Mouse (Mus musculus) lung, embryonic 15.5 days (tissue): ENCODE results near the gene Scfd2. TPM values are rescaled to one million over a fixed set of nuclear protein-coding genes. Genes with fewer than 3 reads are reported as not detected.

ENCODE experiments used
- ATAC-seq: fragments of 200-750 bp; cut with Nextera tagmentation; 2 replicates; pipeline ENCODE4 v1.8.0; 2017; ENCODE audit warnings: moderate number of reproducible peaks, borderline replicate concordance; ENCODE audit not compliant: low FRiP score, low TSS enrichment; ENCODE audit errors: extremely low read depth
- H3K27ac ChIP-seq: fragments of 300-500 bp; sonication (generic); 2 replicates; pipeline ENCODE4 v1.5.1; 2015; ENCODE audit warnings: moderate library complexity, mild to moderate bottlenecking, inconsistent platforms
- H3K27me3 ChIP-seq: fragments of 300-500 bp; sonication (generic); 2 replicates; pipeline ENCODE4 v1.6.1; 2015; ENCODE audit warnings: inconsistent platforms
- H3K36me3 ChIP-seq: fragments of 300-500 bp; sonication (generic); 2 replicates; pipeline ENCODE4 v1.6.1; 2015; ENCODE audit warnings: inconsistent platforms
- H3K4me1 ChIP-seq: fragments of 300-500 bp; sonication (generic); 2 replicates; pipeline ENCODE4 v1.6.1; 2015; ENCODE audit warnings: inconsistent platforms
- H3K4me2 ChIP-seq: fragments of 300-500 bp; sonication (generic); 2 replicates; pipeline ENCODE4 v1.6.1; 2015; ENCODE audit warnings: inconsistent platforms, mild to moderate bottlenecking, moderate library complexity
- H3K4me3 ChIP-seq: fragments of 300-500 bp; sonication (generic); 2 replicates; pipeline ENCODE4 v1.5.1; 2015; ENCODE audit warnings: mild to moderate bottlenecking, inconsistent platforms
- H3K9ac ChIP-seq: fragments of 300-500 bp; sonication (generic); 2 replicates; pipeline ENCODE4 v1.6.1; 2015; ENCODE audit warnings: inconsistent platforms
- H3K9me3 ChIP-seq: fragments of 300-500 bp; sonication (generic); 2 replicates; pipeline ENCODE4 v1.6.1; 2016; ENCODE audit warnings: inconsistent platforms
- WGBS: fragments of 180-500 bp; shearing (Covaris S2); methylation state at CpG from one replicate; pipeline ENCODE4 v1.1.7; 2015; 5-methylcytosine and 5-hydroxymethylcytosine counted together
- polyA plus RNA-seq: library from polyadenylated mRNA; unstranded; fragments of >200 nt; fragmentation: Nextera tagmentation; extraction: Ambion mirVana; gene quantifications from 2 replicates; pipeline ENCODE4 v1.2.1, GENCODE M21; 2015

The Scfd2 gene
- polyA plus RNA-seq, 1 experiment from 2014 or later, result 18.4 TPM

GRCm38 (mm10) chr5:74455510-74456269, 75.9 kb downstream of the Scfd2 start:
- Histone ChIP-seq H3K9me3 (no peaks in the 10 kb centered on the region), H3K27me3 (no peaks in the 10 kb centered on the region), H3K4me1 (0 out of 2 replicates have a peak, but pooled peaks cover 2% of the 10 kb centered on the region), H3K4me3 (no peak overlapping the region), H3K4me2 (no peak overlapping the region), H3K9ac (no peak overlapping the region), H3K36me3 (no peaks in the 10 kb centered on the region), H3K27ac (no peak overlapping the region)
- 74% methylated on average over 6 of the region's 6 CpGs for WGBS
- ATAC-seq, result no peak

GRCm38 (mm10) chr5:74455094-74455493, 76.5 kb downstream of the Scfd2 start:
- H3K4me3 ChIP-seq, result no peak overlapping the region
- H3K4me1 ChIP-seq, result 0 out of 2 replicates have a peak, but pooled peaks cover 6% of the 10 kb centered on the region
- no peaks in the 10 kb centered on the region for H3K9me3 ChIP-seq
- no peaks in the 10 kb centered on the region for H3K27me3 ChIP-seq
- no peak for ATAC-seq
- no peak overlapping the region for H3K4me2 ChIP-seq
- no peaks in the 10 kb centered on the region for H3K36me3 ChIP-seq
- no peak overlapping the region for H3K9ac ChIP-seq
- WGBS, result 83% methylated on average over 9 of the region's 9 CpGs
- H3K27ac ChIP-seq, result no peak overlapping the region

- Histone ChIP-seq H3K36me3 (no peaks in the 10 kb centered on the region), H3K9me3 (no peaks in the 10 kb centered on the region), H3K9ac (no peak overlapping the region), H3K4me1 (0 out of 2 replicates have a peak, but pooled peaks cover 6% of the 10 kb centered on the region), H3K27ac (no peak overlapping the region), H3K27me3 (no peaks in the 10 kb centered on the region), H3K4me3 (no peak overlapping the region), H3K4me2 (no peak overlapping the region)
- ATAC-seq, result no peak
- 25% methylated on average over 5 of the region's 5 CpGs for WGBS
These were observed 80.6 kb downstream of the Scfd2 start for GRCm38 (mm10) chr5:74450977-74451376.

- Histone ChIP-seq H3K4me3 (no peak overlapping the region), H3K36me3 (no peaks in the 10 kb centered on the region), H3K9me3 (no peaks in the 10 kb centered on the region), H3K9ac (no peak overlapping the region), H3K27me3 (no peaks in the 10 kb centered on the region), H3K4me1 (0 out of 2 replicates have a peak, but pooled peaks cover 6% of the 10 kb centered on the region), H3K4me2 (no peak overlapping the region), H3K27ac (no peak overlapping the region)
- 66% methylated on average over 10 of the region's 10 CpGs for WGBS
- ATAC-seq, result no peak
These were observed 83.8 kb downstream of the Scfd2 start for GRCm38 (mm10) chr5:74447517-74448334.

GRCm38 (mm10) chr5:74445861-74446260, 85.7 kb downstream of the Scfd2 start:
- 57% methylated on average over 3 of the region's 3 CpGs for WGBS
- no peak overlapping the region for H3K4me2 ChIP-seq
- no peak for ATAC-seq

GRCm38 (mm10) chr5:74438353-74438752, 93.2 kb downstream of the Scfd2 start:
- no peak overlapping the region for H3K4me3 ChIP-seq
- no peaks in the 10 kb centered on the region for H3K4me1 ChIP-seq
- H3K9me3 ChIP-seq, result no peaks in the 10 kb centered on the region
- no peak overlapping the region for H3K4me2 ChIP-seq
- no peaks in the 10 kb centered on the region for H3K27me3 ChIP-seq
- H3K36me3 ChIP-seq, result no peaks in the 10 kb centered on the region
- no peak overlapping the region for H3K9ac ChIP-seq
- H3K27ac ChIP-seq, result no peak overlapping the region
- ATAC-seq, result no peak
- WGBS, result 82% methylated on average over 8 of the region's 8 CpGs

More at GRCm38 (mm10) chr5:74445861-74446260, 85.7 kb downstream of the Scfd2 start:
- no peak overlapping the region for H3K27ac ChIP-seq
- no peak overlapping the region for H3K4me3 ChIP-seq
- no peaks in the 10 kb centered on the region for H3K27me3 ChIP-seq
- no peaks in the 10 kb centered on the region for H3K36me3 ChIP-seq
- H3K9me3 ChIP-seq, result no peaks in the 10 kb centered on the region
- no peak overlapping the region for H3K9ac ChIP-seq
- H3K4me1 ChIP-seq, result 0 out of 2 replicates have a peak, but pooled peaks cover 6% of the 10 kb centered on the region

DNA sequence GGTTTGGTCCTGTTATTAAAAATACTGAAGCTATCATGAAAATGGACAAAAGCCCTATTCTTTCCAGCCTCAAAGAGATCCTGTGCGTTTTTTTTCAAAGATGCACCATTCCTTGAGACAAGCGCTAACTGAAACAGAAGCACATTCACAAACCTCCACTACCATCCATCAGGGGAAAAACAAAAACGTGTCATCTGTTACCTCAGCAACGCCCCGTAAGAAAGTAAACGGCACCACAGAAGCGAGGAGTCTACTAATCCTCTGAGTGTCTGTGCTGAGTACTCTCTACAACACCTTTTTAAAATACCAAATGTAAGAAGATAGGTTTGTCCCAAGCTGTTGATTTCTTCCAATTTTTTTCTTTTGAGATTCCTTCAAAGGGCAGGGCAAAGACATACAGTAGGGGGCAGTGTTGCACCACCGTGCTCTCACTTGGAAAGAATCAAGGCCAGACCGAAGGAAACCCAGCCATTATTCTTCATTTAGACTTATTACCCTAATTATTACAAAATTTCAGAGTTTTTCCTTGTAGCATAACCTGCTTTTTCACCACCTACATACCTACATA, 97.9 kb downstream of the Scfd2 start:
- H3K9ac ChIP-seq, result no peak overlapping the region
- no peak overlapping the region; the same call in 1 of the 2 replicates for H3K4me3 ChIP-seq
- no peak overlapping the region for H3K27ac ChIP-seq
- H3K4me2 ChIP-seq, result peak overlapping the region; percentile 46
- H3K4me1 ChIP-seq, result peaks cover 6% of the 10 kb centered on the region
- no peaks in the 10 kb centered on the region for H3K36me3 ChIP-seq
- H3K9me3 ChIP-seq, result no peaks in the 10 kb centered on the region
- 8% methylated on average over 9 of the region's 9 CpGs for WGBS
- no peaks in the 10 kb centered on the region for H3K27me3 ChIP-seq
- ATAC-seq, result no peak

DNA sequence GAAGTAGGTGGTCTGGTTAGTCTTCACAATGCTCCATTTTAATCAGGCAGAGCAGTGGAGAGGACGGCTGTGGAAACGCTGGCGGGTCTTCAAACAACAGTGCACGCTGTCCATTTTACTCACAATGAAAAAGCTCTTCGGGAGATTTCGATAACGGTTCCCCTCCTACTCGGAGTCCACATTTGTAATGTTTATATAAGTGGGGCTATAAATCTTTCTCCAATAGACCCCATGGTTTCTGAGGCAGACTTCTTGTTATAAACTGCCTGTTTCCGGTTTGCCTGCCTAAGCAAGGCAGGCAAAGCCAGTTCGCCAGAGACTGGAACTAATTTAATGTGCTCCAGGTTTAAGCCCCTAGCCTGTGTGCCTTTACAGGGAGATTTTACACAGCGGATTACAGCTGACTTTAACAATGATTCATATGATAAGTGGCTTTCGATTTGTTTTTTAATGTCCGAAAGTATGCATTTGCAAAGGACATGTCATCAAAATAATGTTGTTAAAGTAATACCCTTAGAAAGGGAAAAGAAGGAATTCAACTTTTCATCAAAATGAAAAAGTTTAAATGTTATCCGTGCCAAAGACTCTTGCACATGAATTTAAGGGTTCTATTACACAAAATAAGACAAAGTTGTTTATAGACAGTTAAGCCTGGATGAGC, 98.5 kb downstream of the Scfd2 start:
- no peaks in the 10 kb centered on the region for H3K27me3 ChIP-seq
- H3K9me3 ChIP-seq, result no peaks in the 10 kb centered on the region
- ATAC-seq, result peak; percentile 31; the same call in 1 of the 2 replicates
- H3K4me2 ChIP-seq, result peak overlapping the region; percentile 46
- no peaks in the 10 kb centered on the region for H3K36me3 ChIP-seq
- peaks cover 6% of the 10 kb centered on the region for H3K4me1 ChIP-seq
- peak overlapping the region; percentile 17; the same call in 1 of the 2 replicates for H3K4me3 ChIP-seq
- H3K27ac ChIP-seq, result no peak overlapping the region
- WGBS, result 21% methylated on average over 14 of the region's 14 CpGs
- H3K9ac ChIP-seq, result no peak overlapping the region

- no peaks in the 10 kb centered on the region for H3K27me3 ChIP-seq
- no peak overlapping the region for H3K4me3 ChIP-seq
- no peaks in the 10 kb centered on the region for H3K36me3 ChIP-seq
- no peaks in the 10 kb centered on the region for H3K4me1 ChIP-seq
- H3K4me2 ChIP-seq, result no peak overlapping the region
- H3K9ac ChIP-seq, result no peak overlapping the region
- ATAC-seq, result no peak
- no peaks in the 10 kb centered on the region for H3K9me3 ChIP-seq
- 65% methylated on average over 5 of the region's 5 CpGs for WGBS
- no peak overlapping the region for H3K27ac ChIP-seq
These were observed 110.9 kb downstream of the Scfd2 start for GRCm38 (mm10) chr5:74420615-74421132.

GRCm38 (mm10) chr5:74412557-74412956, 119.0 kb downstream of the Scfd2 start:
- Histone ChIP-seq H3K4me3 (no peak overlapping the region), H3K36me3 (no peaks in the 10 kb centered on the region), H3K9me3 (no peaks in the 10 kb centered on the region), H3K4me2 (no peak overlapping the region), H3K27me3 (no peaks in the 10 kb centered on the region), H3K27ac (no peak overlapping the region), H3K4me1 (no peaks in the 10 kb centered on the region), H3K9ac (no peak overlapping the region)
- ATAC-seq, result no peak
- WGBS, result 96% methylated on average over 3 of the region's 3 CpGs

DNA sequence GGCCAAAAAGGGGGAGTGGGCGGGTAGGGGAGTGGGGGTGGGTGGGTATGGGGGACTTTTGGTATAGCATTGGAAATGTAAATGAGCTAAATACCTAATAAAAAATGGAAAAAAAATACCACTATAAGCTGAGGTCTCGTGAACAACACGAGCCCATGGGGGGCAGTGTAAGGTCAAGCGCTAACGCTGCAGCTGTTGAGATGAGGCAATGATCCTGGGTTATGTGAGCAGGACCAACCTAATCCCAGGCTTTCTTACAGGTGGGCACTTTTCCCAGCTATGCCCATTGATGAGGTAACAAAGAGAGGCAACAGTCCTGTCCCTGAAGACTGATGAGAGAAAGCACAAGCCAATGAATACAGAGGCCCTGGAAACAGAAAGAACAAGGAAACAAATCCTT, 126.7 kb downstream of the Scfd2 start:
- Histone ChIP-seq H3K4me3 (no peak overlapping the region), H3K4me2 (no peak overlapping the region), H3K27ac (no peak overlapping the region), H3K9ac (no peak overlapping the region), H3K36me3 (no peaks in the 10 kb centered on the region), H3K9me3 (no peaks in the 10 kb centered on the region), H3K27me3 (no peaks in the 10 kb centered on the region), H3K4me1 (no peaks in the 10 kb centered on the region)
- WGBS, result 79% methylated on average over 4 of the region's 5 CpGs
- ATAC-seq, result no peak
